Mouse (Mus musculus): ENCODE results near the gene Hoxc9. TPM values are rescaled to one million over a fixed set of nuclear protein-coding genes. Genes with fewer than 3 reads are reported as not detected.

The Hoxc9 gene
- polyA plus RNA-seq, 1 experiment from 2014 or later, result 0.49 TPM

GRCm38 (mm10) chr15:102981379-102982288, 5.4 kb downstream of the Hoxc9 start:
- Histone ChIP-seq H3K27ac (ENCODE audit: low read length) (peak overlapping the region; percentile 27), H3K4me2 (ENCODE audit: low read depth, low read length) (peak overlapping the region; percentile 48), H3K9ac (ENCODE audit: low read depth, low read length) (peak overlapping the region; percentile 64), H3K4me1 (ENCODE audit: control insufficient read depth, insufficient read depth, low read length) (peaks cover 9% of the 10 kb centered on the region; the same call in 1 of the 2 replicates), H3K27me3 (replicated peaks; ENCODE audit: control insufficient read depth, insufficient read depth, low read length) (peaks cover 90% of the 10 kb centered on the region), H3K9me3 (ENCODE audit: control insufficient read depth, low read length) (no peaks in the 10 kb centered on the region), H3K36me3 (ENCODE audit: control insufficient read depth, insufficient read depth, low read length) (no peaks in the 10 kb centered on the region), H3K4me3 (ENCODE audit: low read length) (peak overlapping the region; percentile 40)
- under 1% methylated on average over 88 of the region's 88 CpGs for WGBS
- ATAC-seq, result peak; percentile 29; the same call in 1 of the 2 replicates

GRCm38 (mm10) chr15:102983716-102984115, 7.5 kb downstream of the Hoxc9 start:
- Histone ChIP-seq H3K9me3 (ENCODE audit: control insufficient read depth, low read length) (no peaks in the 10 kb centered on the region), H3K4me2 (ENCODE audit: low read depth, low read length) (no peak overlapping the region), H3K9ac (ENCODE audit: low read depth, low read length) (no peak overlapping the region), H3K4me3 (ENCODE audit: low read length) (no peak overlapping the region), H3K36me3 (ENCODE audit: control insufficient read depth, insufficient read depth, low read length) (no peaks in the 10 kb centered on the region), H3K27me3 (replicated peaks; ENCODE audit: control insufficient read depth, insufficient read depth, low read length) (peaks cover 91% of the 10 kb centered on the region), H3K27ac (ENCODE audit: low read length) (no peak overlapping the region), H3K4me1 (ENCODE audit: control insufficient read depth, insufficient read depth, low read length) (peaks cover 4% of the 10 kb centered on the region)
- ATAC-seq, result no peak
- 8% methylated on average over 12 of the region's 12 CpGs for WGBS

- no peak overlapping the region for H3K9ac ChIP-seq (ENCODE audit: low read depth, low read length)
- H3K4me1 ChIP-seq (ENCODE audit: control insufficient read depth, insufficient read depth, low read length), result peaks cover 4% of the 10 kb centered on the region
- H3K27ac ChIP-seq (ENCODE audit: low read length), result no peak overlapping the region
- no peak overlapping the region for H3K4me3 ChIP-seq (ENCODE audit: low read length)
- H3K9me3 ChIP-seq (ENCODE audit: control insufficient read depth, low read length), result no peaks in the 10 kb centered on the region
- 8% methylated on average over 10 of the region's 10 CpGs for WGBS
- H3K27me3 ChIP-seq (replicated peaks; ENCODE audit: control insufficient read depth, insufficient read depth, low read length), result peaks cover 92% of the 10 kb centered on the region
- ATAC-seq, result no peak
- H3K4me2 ChIP-seq (ENCODE audit: low read depth, low read length), result no peak overlapping the region
- no peaks in the 10 kb centered on the region for H3K36me3 ChIP-seq (ENCODE audit: control insufficient read depth, insufficient read depth, low read length)
Measured at GRCm38 (mm10) chr15:102984521-102984920, 8.3 kb downstream of the Hoxc9 start.

- H3K9ac ChIP-seq (ENCODE audit: low read depth, low read length), result no peak overlapping the region
Measured at GRCm38 (mm10) chr15:102984925-102985324, 8.7 kb downstream of the Hoxc9 start.

GRCm38 (mm10) chr15:102987124-102987833, 11.0 kb downstream of the Hoxc9 start:
- H3K9ac ChIP-seq (ENCODE audit: low read depth, low read length), result no peak overlapping the region
- H3K4me2 ChIP-seq (ENCODE audit: low read depth, low read length), result no peak overlapping the region
- peaks cover 91% of the 10 kb centered on the region for H3K27me3 ChIP-seq (replicated peaks; ENCODE audit: control insufficient read depth, insufficient read depth, low read length)
- no peak overlapping the region for H3K27ac ChIP-seq (ENCODE audit: low read length)
- H3K9me3 ChIP-seq (ENCODE audit: control insufficient read depth, low read length), result no peaks in the 10 kb centered on the region
- ATAC-seq, result peak; percentile 39
- no peak overlapping the region for H3K4me3 ChIP-seq (ENCODE audit: low read length)
- H3K36me3 ChIP-seq (ENCODE audit: control insufficient read depth, insufficient read depth, low read length), result no peaks in the 10 kb centered on the region
- WGBS, result 6% methylated on average over 21 of the region's 21 CpGs
- no peaks in the 10 kb centered on the region; the same call in 1 of the 2 replicates for H3K4me1 ChIP-seq (ENCODE audit: control insufficient read depth, insufficient read depth, low read length)

More at GRCm38 (mm10) chr15:102984925-102985324, 8.7 kb downstream of the Hoxc9 start:
- Histone ChIP-seq H3K27me3 (replicated peaks; ENCODE audit: control insufficient read depth, insufficient read depth, low read length) (peaks cover 92% of the 10 kb centered on the region), H3K27ac (ENCODE audit: low read length) (no peak overlapping the region), H3K4me1 (ENCODE audit: control insufficient read depth, insufficient read depth, low read length) (peaks cover 4% of the 10 kb centered on the region), H3K36me3 (ENCODE audit: control insufficient read depth, insufficient read depth, low read length) (no peaks in the 10 kb centered on the region), H3K4me3 (ENCODE audit: low read length) (no peak overlapping the region), H3K4me2 (ENCODE audit: low read depth, low read length) (no peak overlapping the region), H3K9me3 (ENCODE audit: control insufficient read depth, low read length) (no peaks in the 10 kb centered on the region)
- WGBS, result 24% methylated on average over 3 of the region's 3 CpGs
- ATAC-seq, result no peak

- no peak overlapping the region for H3K9ac ChIP-seq (ENCODE audit: low read depth, low read length)
- no peaks in the 10 kb centered on the region for H3K9me3 ChIP-seq (ENCODE audit: control insufficient read depth, low read length)
- no peak overlapping the region for H3K4me3 ChIP-seq (ENCODE audit: low read length)
- no peaks in the 10 kb centered on the region; the same call in 1 of the 2 replicates for H3K4me1 ChIP-seq (ENCODE audit: control insufficient read depth, insufficient read depth, low read length)
- peaks cover 91% of the 10 kb centered on the region for H3K27me3 ChIP-seq (replicated peaks; ENCODE audit: control insufficient read depth, insufficient read depth, low read length)
- ATAC-seq, result no peak
- H3K36me3 ChIP-seq (ENCODE audit: control insufficient read depth, insufficient read depth, low read length), result no peaks in the 10 kb centered on the region
- H3K4me2 ChIP-seq (ENCODE audit: low read depth, low read length), result no peak overlapping the region
- no peak overlapping the region for H3K27ac ChIP-seq (ENCODE audit: low read length)
- 39% methylated on average over 5 of the region's 5 CpGs for WGBS
Measured at GRCm38 (mm10) chr15:102988078-102988477, 11.8 kb downstream of the Hoxc9 start.

GRCm38 (mm10) chr15:102990461-102991397, 14.5 kb downstream of the Hoxc9 start, which contains the start of gene Hoxc8:
TSS of gene Hoxc8 (plus strand) at chr15:102990607.
- Histone ChIP-seq H3K27ac (ENCODE audit: low read length) (no peak within 1 kb of the TSS), H3K27me3 (replicated peaks; ENCODE audit: control insufficient read depth, insufficient read depth, low read length) (peaks cover 82% of the 10 kb centered on the region), H3K36me3 (ENCODE audit: control insufficient read depth, insufficient read depth, low read length) (no peaks in the 10 kb centered on the region), H3K9me3 (ENCODE audit: control insufficient read depth, low read length) (no peaks in the 10 kb centered on the region), H3K4me1 (ENCODE audit: control insufficient read depth, insufficient read depth, low read length) (no peaks in the 10 kb centered on the region; the same call in 1 of the 2 replicates), H3K9ac (ENCODE audit: low read depth, low read length) (peak within 1 kb of the TSS; percentile 62), H3K4me2 (ENCODE audit: low read depth, low read length) (peak within 1 kb of the TSS; percentile 39), H3K4me3 (ENCODE audit: low read length) (peak within 1 kb of the TSS; percentile 48)
- WGBS, result 1% methylated on average over 66 of the region's 69 CpGs
- ATAC-seq, result 0 out of 2 replicates have a peak, but pooled peaks have one; percentile 20

- ATAC-seq, result no peak
- H3K9me3 ChIP-seq (ENCODE audit: control insufficient read depth, low read length), result no peaks in the 10 kb centered on the region
- H3K36me3 ChIP-seq (ENCODE audit: control insufficient read depth, insufficient read depth, low read length), result no peaks in the 10 kb centered on the region
- H3K4me1 ChIP-seq (ENCODE audit: control insufficient read depth, insufficient read depth, low read length), result no peaks in the 10 kb centered on the region; the same call in 1 of the 2 replicates
- H3K9ac ChIP-seq (ENCODE audit: low read depth, low read length), result no peak overlapping the region; the same call in 1 of the 2 replicates
- WGBS, result 19% methylated on average over 7 of the region's 7 CpGs
- peak overlapping the region; percentile 48 for H3K4me3 ChIP-seq (ENCODE audit: low read length)
- H3K4me2 ChIP-seq (ENCODE audit: low read depth, low read length), result peak overlapping the region; percentile 39
- H3K27me3 ChIP-seq (replicated peaks; ENCODE audit: control insufficient read depth, insufficient read depth, low read length), result peaks cover 80% of the 10 kb centered on the region
- no peak overlapping the region for H3K27ac ChIP-seq (ENCODE audit: low read length)
Measured at GRCm38 (mm10) chr15:102991782-102992181, 15.5 kb downstream of the Hoxc9 start.

Measured in intestine, embryonic 16.5 days (tissue).